Mouse (Mus musculus) naive thymus-derived CD4-positive, alpha-beta T cell, adult 5 months (primary cell): ENCODE results near the gene Dcaf12l2. TPM values are rescaled to one million over a fixed set of nuclear protein-coding genes. Genes with fewer than 3 reads are reported as not detected.

Experiments used
- polyA plus RNA-seq: library from polyadenylated mRNA; unstranded; fragments of 100-300 nt; shearing (Covaris generic); gene quantifications from one replicate; pipeline ENCODE4 v1.2.1, GENCODE M21; 2017

The Dcaf12l2 gene
- not detected for polyA plus RNA-seq

GRCm38 (mm10) chrX:44367646-44368521 is at the start of gene Dcaf12l2:
Gene Dcaf12l2 (minus strand): TSS chrX:44368342.

